Mouse (Mus musculus) megakaryocyte-erythroid progenitor cell, adult 5 weeks (primary cell): Measurements from ENCODE around the gene Adam1b. TPM values are rescaled to one million over a fixed set of nuclear protein-coding genes. Genes with fewer than 3 reads are reported as not detected.

Source experiments
- polyA plus RNA-seq: library from polyadenylated mRNA; stranded (reverse); fragments of >175 nt; gene quantifications from 2 replicates; pipeline ENCODE4 v1.2.3, GENCODE M21; 2012

Gene Adam1b
- 0.09 TPM in 1 of 2 replicates, not detected in the other for polyA plus RNA-seq

DNA sequence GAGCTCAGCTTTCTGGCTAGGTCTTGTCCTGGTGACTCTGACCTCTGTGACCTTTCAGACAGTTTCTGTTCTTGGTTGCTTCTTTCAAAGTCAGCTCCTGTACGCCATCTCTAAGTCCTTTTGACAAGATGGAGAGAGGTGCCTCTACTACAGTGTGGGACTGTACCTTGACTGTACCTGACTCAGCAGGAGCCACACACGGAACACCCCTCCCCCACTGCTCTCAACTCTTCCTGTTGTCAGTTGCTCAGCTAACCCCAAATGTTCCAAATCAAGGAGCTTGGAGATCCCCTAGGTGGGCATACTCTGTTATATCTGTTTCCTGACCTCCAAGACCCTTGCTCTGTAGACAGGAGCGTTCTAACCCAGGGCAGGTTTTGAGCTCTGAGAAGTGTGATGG is at the start of gene Adam1b:
Gene Adam1b, minus strand, starts transcription at position 205 of the 400 bp plus-strand sequence.

GRCm38 (mm10) chr5:121545793-121546529 is 42.7 kb upstream of the Adam1b start, which contains the start of gene Mapkapk5:
Gene Mapkapk5, minus strand, starts transcription at chr5:121545905.

GRCm38 (mm10) chr5:121544910-121545792 is 41.9 kb upstream of the Adam1b start, which contains the start of the genes Adam1a and Gm42878:
Gene Adam1a, minus strand, starts transcription at chr5:121545482.
Gene Gm42878, minus strand, starts transcription at chr5:121545482.

DNA sequence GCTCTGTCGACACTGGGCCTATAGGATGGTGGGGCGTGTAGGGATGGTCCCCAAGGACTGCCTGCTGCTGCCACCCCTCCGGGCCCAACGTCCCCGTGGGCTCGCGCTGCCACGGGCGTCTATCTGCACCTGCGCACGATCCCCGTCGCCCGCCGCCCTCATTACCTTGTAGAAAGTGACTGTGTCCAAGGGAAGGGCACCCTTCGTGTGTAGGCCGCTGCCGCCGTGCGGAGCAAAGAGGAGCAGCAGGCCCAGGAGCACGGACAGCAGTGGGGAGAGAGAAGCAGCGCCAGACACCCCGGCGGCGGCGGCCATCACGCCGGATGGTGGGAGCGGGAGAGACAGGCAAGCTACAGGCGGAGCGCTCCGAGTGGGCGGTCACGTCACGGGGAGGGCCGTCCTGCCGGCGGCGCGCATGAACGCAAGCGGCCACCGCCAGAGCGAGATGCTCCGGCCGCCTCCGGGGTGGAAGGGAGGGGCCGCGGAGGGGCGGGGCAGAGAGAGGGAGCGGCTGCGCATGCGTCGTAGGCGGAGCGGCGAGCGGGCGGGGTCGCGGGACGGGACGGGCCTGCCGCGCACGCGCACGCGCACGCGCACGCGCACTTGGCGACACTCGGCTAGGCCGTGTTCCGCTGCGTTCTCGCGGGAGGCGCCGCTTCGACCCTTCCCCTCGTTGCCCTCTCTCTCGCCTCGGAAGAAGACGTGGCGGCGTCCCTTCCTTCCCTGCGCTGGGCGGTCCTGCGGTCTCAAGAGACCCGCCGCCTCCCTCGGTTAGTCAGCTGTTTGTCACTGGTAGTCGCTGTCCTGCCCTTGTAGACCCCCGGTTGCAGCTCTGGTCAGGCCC is 51.0 kb downstream of the Adam1b start, which contains the start of gene Erp29:
Gene Erp29, minus strand, starts transcription at position 481 of the 844 bp plus-strand sequence.

DNA sequence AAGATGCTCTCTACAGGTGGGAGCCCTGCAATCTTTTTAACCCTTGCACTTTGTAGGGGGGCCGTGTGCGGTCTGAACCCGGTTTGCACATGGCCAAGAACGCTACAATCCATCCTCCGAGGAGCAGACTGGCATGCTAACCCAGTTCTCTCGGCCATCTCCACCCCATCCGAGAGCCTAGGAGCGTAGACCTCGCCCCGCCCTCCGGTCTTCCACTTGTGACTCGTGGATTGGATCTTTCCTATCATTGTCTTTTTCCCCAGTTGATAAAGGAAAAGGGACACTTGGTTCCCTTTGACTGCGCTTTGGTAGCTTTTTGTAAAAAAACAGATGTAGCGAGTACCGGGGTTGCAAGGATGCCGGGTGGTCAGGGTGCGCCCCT is 51.6 kb downstream of the Adam1b start, which contains the start of gene Tmem116:
Gene Tmem116, plus strand, starts transcription at position 250 of the 382 bp plus-strand sequence.

Other genes with a start within 250 kb of the Adam1b start
- gene Trafd1, start 117.8 kb downstream of the Adam1b start, polyA plus RNA-seq: 51.1 and 55.2 TPM in 2 replicates
- gene Naa25, start 105.5 kb downstream of the Adam1b start, polyA plus RNA-seq: 4.3 and 4.7 TPM in 2 replicates
- gene Tmem116, start 51.5 kb downstream of the Adam1b start, polyA plus RNA-seq: 0.03 and 0.14 TPM in 2 replicates
- 290 and 380 TPM in 2 replicates for gene Erp29, start 50.9 kb downstream of the Adam1b start, polyA plus RNA-seq
- gene Adam1a, start 42.0 kb upstream of the Adam1b start, polyA plus RNA-seq: 0.66 and 1.1 TPM in 2 replicates
- not detected in 2 replicates for gene Gm42878, start 42.0 kb upstream of the Adam1b start, polyA plus RNA-seq
- 73.7 and 89.7 TPM in 2 replicates for gene Mapkapk5, start 42.5 kb upstream of the Adam1b start, polyA plus RNA-seq
- 819 and 839 TPM in 2 replicates for gene Aldh2, start 90.4 kb upstream of the Adam1b start, polyA plus RNA-seq
- 1.2 and 1.5 TPM in 2 replicates for gene Acad12, start 115.5 kb upstream of the Adam1b start, polyA plus RNA-seq
- 2.3 and 3.4 TPM in 2 replicates for gene Acad10, start 157.1 kb upstream of the Adam1b start, polyA plus RNA-seq
- 13.3 and 15.3 TPM in 2 replicates for gene Brap, start 157.1 kb upstream of the Adam1b start, polyA plus RNA-seq
- gene Atxn2, start 207.9 kb upstream of the Adam1b start, polyA plus RNA-seq: 47.6 and 52.0 TPM in 2 replicates